In genomic region chr1:155140076-155140475, GRCm38 (mm10) we compare ENCODE assay signal across 8 mouse cellular contexts. TPM values are rescaled to one million over a fixed set of nuclear protein-coding genes. Genes with fewer than 3 reads are reported as not detected.
A peak's percentile ranks its signal among the peaks of the same experiment; 100 is the strongest.
DNase-seq lines count a peak whose midpoint lies in the region; TF ChIP-seq lines count a peak whose summit lies in the region.

No protein-coding gene starts in this region.

- no peak for TF ChIP-seq POLR2A in CH12.LX (IDR thresholded peaks at IDR 0.05; ENCODE audit: low read depth, low read length)

- DNase-seq in heart, adult 18-20 months, result peak; percentile 83 to 88
- DNase-seq in heart, postnatal 25 days (ENCODE audit: low spot score), result no peak
- DNase-seq in CH12.LX (ENCODE audit: extremely low read depth), result peak; percentile 92
- peak; percentile 69 for DNase-seq in c-Kit-positive CD71-positive TER-119-negative erythroid progenitor cells, embryonic 14.5 days (ENCODE audit: low read depth)
- peak; percentile 59 for DNase-seq in gastrocnemius, postnatal 10 days
- peak; percentile 44 to 64 for DNase-seq in layer of hippocampus, adult 8-10 months (ENCODE audit: low spot score in 2 of 2)
- DNase-seq in monocyte, adult 2 months (ENCODE audit: low read depth in 1 of 2, low spot score in 2 of 2), result peak; percentile 33 to 53
- DNase-seq in thymus, postnatal 10 days (ENCODE audit: low spot score in 2 of 2), result peak; percentile 63 to 88

- dilution Hi-C loops in CH12.LX (cut with MboI; ENCODE audit: extremely low pct_ligation_motif_present, extremely low pct_unique_long_range_greater_than_20kb, low sequenced_read_pairs), result no loop called here

- H3K9ac ChIP-seq in CH12.LX (ENCODE audit: insufficient read depth, low read depth), result no peak overlapping the region

- H3K79me2 ChIP-seq in CH12.LX (replicated peaks; ENCODE audit: control insufficient read depth, extremely low read depth, insufficient read depth, poor library complexity, severe bottlenecking), result no peaks in the 10 kb centered on the region

- H3K27ac ChIP-seq in CH12.LX (ENCODE audit: insufficient read depth, low read depth), result no peak overlapping the region

- no peaks in the 10 kb centered on the region for H3K27me3 ChIP-seq in CH12.LX (replicated peaks)

- H3K4me2 ChIP-seq in CH12.LX (ENCODE audit: insufficient read depth, low read depth, poor library complexity, severe bottlenecking), result no peak overlapping the region

- peak; percentile 80 for TF ChIP-seq RAD21 in CH12.LX (IDR thresholded peaks at IDR 0.05; ENCODE audit: low read depth, low read length)

- H3K4me1 ChIP-seq in CH12.LX (ENCODE audit: control insufficient read depth in 1 of 2, insufficient read depth in 2 of 2), result peaks cover 18 to 60% of the 10 kb centered on the region in 2 experiments

- H3K9me3 ChIP-seq in CH12.LX (replicated peaks; ENCODE audit: low read length), result no peaks in the 10 kb centered on the region

- peaks cover 0 to 23% of the 10 kb centered on the region in 2 experiments for H3K36me3 ChIP-seq in CH12.LX (replicated peaks in 1 of 2; ENCODE audit: control insufficient read depth in 1 of 2, insufficient read depth in 1 of 2, low read length in 1 of 2)

- in situ Hi-C loops in CH12.LX (cut with MboI; ENCODE audit: low pct_ligation_motif_present, low pct_unique_long_range_greater_than_20kb, low sequenced_read_pairs), result loop anchor here (5.0 kb wide), 1 partner anchor 43 kb away; the partner anchor contains the start of gene Ier5

- intact Hi-C loops in heart, postnatal 25 days (cut with DNase I), result loop anchor here (1.0 to 5.0 kb wide), 3 partner anchors 41 to 91 kb away; partner anchors contain the start of gene Ier5

- peak; percentile 54 to 84 for TF ChIP-seq CTCF in CH12.LX (conservative IDR thresholded peaks at IDR 0.05 in 1 of 2, IDR thresholded peaks at IDR 0.05 in 1 of 2; ENCODE audit: low read depth in 2 of 2, low read length in 2 of 2)

- TF ChIP-seq EP300 in CH12.LX (IDR thresholded peaks at IDR 0.05; ENCODE audit: low read length), result no peak

- no peak overlapping the region for H3K4me3 ChIP-seq in CH12.LX (replicated peaks in 1 of 3; ENCODE audit: low read depth in 2 of 3, low read length in 2 of 3, poor library complexity in 1 of 3)

TF ChIP-seq in CH12.LX, 34 proteins besides CTCF, POLR2A, EP300 and RAD21:
- TF ChIP-seq JUND (conservative IDR thresholded peaks at IDR 0.05; ENCODE audit: low read depth, low read length), result peak; percentile 33; the same call in 1 of the 2 replicates
- 0 out of 2 replicates have a peak, but pooled peaks have one; percentile 21 for TF ChIP-seq ETS1 (conservative IDR thresholded peaks at IDR 0.05; ENCODE audit: low read depth, low read length)
- no peak for TF ChIP-seq CHD2 (IDR thresholded peaks at IDR 0.05; ENCODE audit: low read length)
- TF ChIP-seq MXI1 (IDR thresholded peaks at IDR 0.05; ENCODE audit: low read depth, low read length), result no peak
- TF ChIP-seq ZMIZ1 (IDR thresholded peaks at IDR 0.05; ENCODE audit: low read depth, low read length), result no peak
- TF ChIP-seq MEF2A (IDR thresholded peaks at IDR 0.05; ENCODE audit: borderline replicate concordance, low read depth, low read length), result peak; percentile 19; the same call in 1 of the 2 replicates
- TF ChIP-seq USF2 (conservative IDR thresholded peaks at IDR 0.05; ENCODE audit: low read depth, low read length), result no peak
- peak; percentile 50; the same call in 1 of the 2 replicates for TF ChIP-seq ZC3H11A (IDR thresholded peaks at IDR 0.05; ENCODE audit: low read depth, low read length)
- peak; percentile 96 for TF ChIP-seq SMC3 (IDR thresholded peaks at IDR 0.05; ENCODE audit: low read depth, low read length)
- TF ChIP-seq TCF12 (IDR thresholded peaks at IDR 0.05; ENCODE audit: low read depth, low read length), result no peak

RNA-seq across cellular contexts. Expression of gene Mr1, which starts 6.5 kb away (rescaled TPM):
- total RNA-seq in heart, adult 18-20 months (2021), result 1 to 10 TPM; 6.7 to 7.8 TPM
- 1 to 10 TPM; 5.9 to 6.4 TPM for total RNA-seq in heart, postnatal 25 days (2021)
- 3.5 and 4.3 TPM in 2 replicates for total RNA-seq in CH12.LX (2012; rRNA removed)
- 7.1 and 7.9 TPM in 2 replicates for total RNA-seq in CH12.LX (2014; rRNA removed)
- polyA plus RNA-seq in CH12.LX (2012; ENCODE audit: insufficient read length, low read depth), result 6.1 and 7.6 TPM in 2 replicates
- total RNA-seq in gastrocnemius, postnatal 10 days (2021), result 1 to 10 TPM; 6.3 to 9.0 TPM
- 1 to 10 TPM; 4.1 to 7.0 (median 4.9) TPM for total RNA-seq in layer of hippocampus, adult 8-10 months (2022)

RNA-seq across cellular contexts. Expression of gene Stx6, which starts 18.4 kb away (rescaled TPM):
- total RNA-seq in heart, adult 18-20 months (2021), result 10 to 100 TPM; 17.5 to 20.2 TPM
- 10 to 100 TPM; 25.2 to 26.5 TPM for total RNA-seq in heart, postnatal 25 days (2021)
- total RNA-seq in CH12.LX (2012; rRNA removed) (26.4 and 31.8 TPM in 2 replicates), CH12.LX (2014; rRNA removed) (26.0 and 30.8 TPM in 2 replicates)
- 33.4 and 35.3 TPM in 2 replicates for polyA plus RNA-seq in CH12.LX (2012; ENCODE audit: insufficient read length, low read depth)
- 10 to 100 TPM; 26.8 to 27.4 TPM for total RNA-seq in gastrocnemius, postnatal 10 days (2021)
- total RNA-seq in layer of hippocampus, adult 8-10 months (2022), result 100 to 1,000 TPM; 102 to 126 (median 112) TPM

RNA-seq across cellular contexts. Expression of gene Ier5, which starts 40.6 kb away (rescaled TPM):
- total RNA-seq in heart, adult 18-20 months (2021), result 10 to 100 TPM; 18.8 to 21.4 TPM
- total RNA-seq in heart, postnatal 25 days (2021), result 10 to 100 TPM; 12.7 to 16.5 TPM
- total RNA-seq in CH12.LX (2012; rRNA removed), result 53.0 and 59.3 TPM in 2 replicates
- total RNA-seq in CH12.LX (2014; rRNA removed), result 47.7 and 54.2 TPM in 2 replicates
- polyA plus RNA-seq in CH12.LX (2012; ENCODE audit: insufficient read length, low read depth), result 58.8 and 59.7 TPM in 2 replicates
- 1 to 10 TPM; 5.8 to 9.1 TPM for total RNA-seq in gastrocnemius, postnatal 10 days (2021)
- 10 to 100 TPM; 29.8 to 32.4 (median 31.2) TPM for total RNA-seq in layer of hippocampus, adult 8-10 months (2022)
